Comparison of ENCODE assay signal across 8 mouse cellular contexts in genomic region chr16:90676920-90677574, GRCm38 (mm10). TPM values are rescaled to one million over a fixed set of nuclear protein-coding genes. Genes with fewer than 3 reads are reported as not detected.
DNase-seq lines count a peak whose midpoint lies in the region; ATAC-seq and TF ChIP-seq lines count a peak whose summit lies in the region.

No protein-coding gene starts in this region.

- no peak overlapping the region for H3K9ac ChIP-seq in liver, postnatal 0 days (replicated peaks)
- no peak overlapping the region for H3K9ac ChIP-seq in hindbrain, embryonic 14.5 days
- H3K9ac ChIP-seq in hindbrain, embryonic 16.5 days (ENCODE audit: low read depth, low read length), result no peak overlapping the region

- DNase-seq in liver, postnatal 0 days, result peak; percentile 23
- DNase-seq in liver, result no peak
- DNase-seq in heart, postnatal 4 days, result peak; percentile 43
- no peak for DNase-seq in hindbrain, embryonic 14.5 days (ENCODE audit: low spot score)
- no peak for DNase-seq in frontal cortex, adult 2 months (ENCODE audit: extremely low spot score in 1 of 2, low spot score in 1 of 2)

- H3K4me1 ChIP-seq in liver, postnatal 0 days (ENCODE audit: insufficient read depth), result no peaks in the 10 kb centered on the region; the same call in 1 of the 2 replicates
- H3K4me1 ChIP-seq in brown adipose tissue, adult 24 weeks (ENCODE audit: control insufficient read depth, insufficient read depth, insufficient read length, low read length), result 0 out of 2 replicates have a peak, but pooled peaks cover 10% of the 10 kb centered on the region
- H3K4me1 ChIP-seq in hindbrain, embryonic 14.5 days (replicated peaks; ENCODE audit: control insufficient read depth, insufficient read depth, low read length), result no peaks in the 10 kb centered on the region
- H3K4me1 ChIP-seq in hindbrain, embryonic 16.5 days (ENCODE audit: control insufficient read depth, insufficient read depth, low read depth, low read length), result no peaks in the 10 kb centered on the region

- ATAC-seq in liver, postnatal 0 days, result peak; percentile 57
- ATAC-seq in megakaryocyte, adult 5-6 weeks (ENCODE audit: poor library complexity, severe bottlenecking), result peak; percentile 95
- ATAC-seq in hindbrain, embryonic 14.5 days (ENCODE audit: low FRiP score), result no peak
- no peak for ATAC-seq in hindbrain, embryonic 16.5 days

- H3K27ac ChIP-seq in liver, postnatal 0 days (ENCODE audit: low read depth), result peak overlapping the region; percentile 29; the same call in 1 of the 2 replicates
- H3K27ac ChIP-seq in brown adipose tissue, adult 24 weeks (replicated peaks; ENCODE audit: low read depth, low read length), result peak overlapping the region; percentile 45
- H3K27ac ChIP-seq in hindbrain, embryonic 14.5 days, result no peak overlapping the region
- H3K27ac ChIP-seq in hindbrain, embryonic 16.5 days (ENCODE audit: low read depth, low read length), result no peak overlapping the region

- H3K9me3 ChIP-seq in liver, postnatal 0 days (ENCODE audit: low read length), result no peaks in the 10 kb centered on the region
- H3K9me3 ChIP-seq in hindbrain, embryonic 14.5 days (ENCODE audit: control insufficient read depth, low read length), result 0 out of 2 replicates have a peak, but pooled peaks cover 4% of the 10 kb centered on the region
- H3K9me3 ChIP-seq in hindbrain, embryonic 16.5 days (ENCODE audit: control insufficient read depth, low read length), result no peaks in the 10 kb centered on the region

- no peaks in the 10 kb centered on the region for H3K27me3 ChIP-seq in liver, postnatal 0 days (ENCODE audit: insufficient read depth, low read length)
- H3K27me3 ChIP-seq in hindbrain, embryonic 14.5 days (ENCODE audit: control insufficient read depth, insufficient read depth, low read length), result no peaks in the 10 kb centered on the region
- no peaks in the 10 kb centered on the region for H3K27me3 ChIP-seq in hindbrain, embryonic 16.5 days (replicated peaks; ENCODE audit: control insufficient read depth, insufficient read depth, low read length)

- 31% methylated on average over 20 of the region's 20 CpGs for WGBS in liver, postnatal 0 days (ENCODE audit: insufficient replicate concordance)
- WGBS in hindbrain, embryonic 14.5 days, result 86% methylated on average over 20 of the region's 20 CpGs
- WGBS in hindbrain, embryonic 16.5 days, result 86% methylated on average over 20 of the region's 20 CpGs

- H3K4me2 ChIP-seq in liver, postnatal 0 days (ENCODE audit: low read depth, low read length), result peak overlapping the region; percentile 27; the same call in 1 of the 2 replicates
- no peak overlapping the region for H3K4me2 ChIP-seq in hindbrain, embryonic 14.5 days (replicated peaks)
- no peak overlapping the region for H3K4me2 ChIP-seq in hindbrain, embryonic 16.5 days (ENCODE audit: low read length)

- no peak for TF ChIP-seq CTCF in liver, postnatal 0 days (IDR thresholded peaks at IDR 0.05; ENCODE audit: low read depth)

- TF ChIP-seq EP300 in liver, postnatal 0 days (IDR thresholded peaks at IDR 0.05; ENCODE audit: low read depth), result no peak

- H3K36me3 ChIP-seq in liver, postnatal 0 days (replicated peaks; ENCODE audit: insufficient read depth, low read length), result no peaks in the 10 kb centered on the region
- no peaks in the 10 kb centered on the region for H3K36me3 ChIP-seq in hindbrain, embryonic 14.5 days (replicated peaks; ENCODE audit: control insufficient read depth, insufficient read depth)
- H3K36me3 ChIP-seq in hindbrain, embryonic 16.5 days (ENCODE audit: control insufficient read depth, insufficient read depth, low read length), result no peaks in the 10 kb centered on the region

- H3K4me3 ChIP-seq in liver, postnatal 0 days (ENCODE audit: low read depth, low read length), result no peak overlapping the region
- H3K4me3 ChIP-seq in brown adipose tissue, adult 24 weeks (ENCODE audit: insufficient read depth, low read depth, low read length), result peak overlapping the region; percentile 21; the same call in 1 of the 2 replicates
- no peak overlapping the region for H3K4me3 ChIP-seq in hindbrain, embryonic 14.5 days (replicated peaks; ENCODE audit: low read length)
- no peak overlapping the region for H3K4me3 ChIP-seq in hindbrain, embryonic 16.5 days (ENCODE audit: low read length)

RNA-seq across cellular contexts. Expression of gene Mis18a, which starts 50.2 kb away (rescaled TPM):
- polyA plus RNA-seq in liver, postnatal 0 days (2015; fragmentation: Nextera tagmentation; extraction: Ambion mirVana), result 25.7 and 26.1 TPM in 2 replicates
- polyA plus RNA-seq in brown adipose tissue, adult 24 weeks (2012; ENCODE audit: insufficient read depth, insufficient read length, missing spikeins), result 3.1 and 4.1 TPM in 2 replicates
- total RNA-seq in heart, postnatal 4 days (2021), result 10 to 100 TPM in 1 of 2 experiments, 1 to 10 TPM in 1; 9.5 to 11.6 TPM
- total RNA-seq in megakaryocyte, adult 5-6 weeks (2015), result 117 and 121 TPM in 2 replicates
- 68.6 and 70.6 TPM in 2 replicates for total RNA-seq in megakaryocyte, adult 5-6 weeks (2017)
- 25.8 and 29.9 TPM in 2 replicates for polyA plus RNA-seq in hindbrain, embryonic 14.5 days (2014; fragmentation: Nextera tagmentation; extraction: Ambion mirVana)
- polyA plus RNA-seq in hindbrain, embryonic 16.5 days (2015; fragmentation: Nextera tagmentation; extraction: Ambion mirVana), result 26.4 and 31.3 TPM in 2 replicates
- 11.5 and 12.8 TPM in 2 replicates for polyA plus RNA-seq in frontal cortex, adult 2 months (2012; rRNA removed)

Comparison
In these comparisons a context has a peak if more than half of its experiments do, and no peak if none do; other contexts are left out.
1. DNase-seq: peak in liver, postnatal 0 days (single experiment) and heart, postnatal 4 days (single experiment); none in liver (single experiment), hindbrain, embryonic 14.5 days (single experiment) and frontal cortex, adult 2 months (0 of 2).
2. ATAC-seq: peak in liver, postnatal 0 days (single experiment) and megakaryocyte, adult 5-6 weeks (single experiment); none in hindbrain, embryonic 14.5 days (single experiment) and hindbrain, embryonic 16.5 days (single experiment).
3. H3K27ac ChIP-seq: peak in liver, postnatal 0 days (single experiment) and brown adipose tissue, adult 24 weeks (single experiment); none in hindbrain, embryonic 14.5 days (single experiment) and hindbrain, embryonic 16.5 days (single experiment).